Mouse (Mus musculus): ENCODE data around the gene Akap4.

DNA sequence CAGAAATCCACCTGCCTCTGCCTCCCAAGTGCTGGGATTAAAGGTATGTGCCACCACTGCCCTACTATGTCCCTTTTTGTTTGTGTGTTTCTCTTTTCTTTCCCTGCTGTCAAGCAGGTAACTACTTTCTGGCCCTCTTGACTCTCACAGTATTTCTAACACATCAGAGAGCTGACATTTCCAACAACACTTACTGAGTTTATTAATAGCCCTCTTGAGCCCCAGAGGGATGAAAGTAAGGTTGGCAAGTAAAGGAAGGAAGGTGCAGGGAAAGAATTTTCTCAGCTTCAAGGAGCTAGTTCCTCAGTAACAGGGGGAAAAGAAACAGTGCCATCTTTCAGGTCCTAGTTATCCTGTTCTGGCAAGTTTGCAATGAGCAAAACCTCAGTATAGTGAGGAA, 23.0 kb downstream of the Akap4 start:
- TF ChIP-seq CTCF (IDR thresholded peaks at IDR 0.05; ENCODE audit: control insufficient read depth, insufficient read depth, low read length) (no peak), POLR2A (IDR thresholded peaks at IDR 0.05; ENCODE audit: borderline replicate concordance, control insufficient read depth, low read depth, low read length) (no peak)
